Mouse (Mus musculus) liver, postnatal 0 days (tissue): ENCODE measurements around the gene Ammecr1.

Experiments used
- CTCF ChIP-seq: sonication (generic); IDR thresholded peaks from 2 replicates; pipeline ENCODE4 v1.5.1; 2016; ENCODE audit warnings: antibody characterized with exemption, low read depth
- EP300 ChIP-seq: IDR thresholded peaks from 2 replicates; pipeline ENCODE4 v1.6.1; 2016; ENCODE audit warnings: antibody characterized with exemption, low read depth, mild to moderate bottlenecking

- no peak for TF ChIP-seq CTCF
- no peak for TF ChIP-seq EP300
Measured at GRCm38 (mm10) chrX:142825309-142825708, 141.2 kb downstream of the Ammecr1 start.
